Mouse (Mus musculus) erythroblast, embryonic 14.5 days (primary cell): ENCODE data around the gene Tex33.

Experiments
- GATA1 ChIP-seq: IDR thresholded peaks from 2 replicates; pipeline ENCODE4 v1.6.1; 2012; ENCODE audit warnings: low read length, inconsistent platforms, mixed read lengths
- TAL1 ChIP-seq: IDR thresholded peaks from 3 replicates; pipeline ENCODE4 v1.6.1; 2012; ENCODE audit warnings: low read length, inconsistent platforms, mixed read lengths

DNA sequence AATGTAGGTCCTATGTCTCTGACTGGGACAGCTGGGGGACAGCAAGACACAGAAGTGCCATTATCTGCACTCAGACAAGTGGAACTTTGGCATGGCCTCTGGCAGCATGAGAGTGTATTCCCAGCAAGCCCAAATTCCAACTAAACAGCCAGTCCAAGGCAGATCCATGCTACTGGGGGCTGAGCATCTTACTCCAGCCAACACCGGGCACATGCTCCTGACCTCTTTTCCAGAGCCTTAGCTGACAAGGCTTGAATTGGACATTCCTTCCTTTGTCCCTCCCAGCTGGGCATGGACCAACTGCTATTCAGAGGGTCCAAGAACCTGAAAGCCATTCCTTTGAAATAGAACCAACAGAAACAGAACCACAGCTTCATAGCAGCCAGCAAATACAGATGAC, 26.1 kb downstream of the Tex33 start:
- TF ChIP-seq GATA1: no peak
- TF ChIP-seq TAL1: no peak
